Mouse (Mus musculus): Measurements from ENCODE around the gene H6pd. TPM values are rescaled to one million over a fixed set of nuclear protein-coding genes. Genes with fewer than 3 reads are reported as not detected.

Gene H6pd
- polyA plus RNA-seq, 1 experiment: 13.7 TPM

DNA sequence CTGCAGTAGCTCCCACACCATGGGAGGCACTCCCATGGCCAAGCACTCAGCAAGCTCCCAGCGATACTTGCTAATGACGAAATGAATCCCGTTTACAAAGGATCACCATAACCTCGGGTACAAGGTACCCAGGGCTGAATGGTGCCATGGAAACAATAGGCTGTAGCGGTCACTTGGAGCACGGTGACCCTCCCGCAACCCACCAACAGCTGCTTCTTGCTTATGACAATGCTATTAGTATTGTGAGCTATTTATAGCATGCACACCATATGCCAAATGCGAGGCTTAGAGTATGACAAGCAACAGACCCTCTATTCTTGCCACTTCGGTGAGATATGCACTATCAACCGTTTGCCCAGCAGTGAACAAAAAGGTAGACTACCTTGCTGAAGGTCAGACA is 3.6 kb downstream of the H6pd start:
- Histone ChIP-seq H3K9me3 (replicated peaks; ENCODE audit: control insufficient read depth, insufficient read depth, low read length, poor library complexity, severe bottlenecking) (no peaks in the 10 kb centered on the region), H3K4me1 (ENCODE audit: control insufficient read depth, insufficient read depth, low read length) (peaks cover 10% of the 10 kb centered on the region), H3K27ac (ENCODE audit: insufficient read depth, low read length) (no peak overlapping the region), H3K36me3 (ENCODE audit: control insufficient read depth, insufficient read depth, low read length, poor library complexity, severe bottlenecking) (no peaks in the 10 kb centered on the region), H3K27me3 (ENCODE audit: control insufficient read depth, insufficient read depth, low read length, poor library complexity, severe bottlenecking) (no peaks in the 10 kb centered on the region), H3K9ac (ENCODE audit: low read depth, poor library complexity, severe bottlenecking) (no peak overlapping the region), H3K4me3 (ENCODE audit: low read depth, low read length) (no peak overlapping the region)
- TF ChIP-seq POLR2A (IDR thresholded peaks at IDR 0.05; ENCODE audit: insufficient read depth, low read length): no peak
- no peak for TF ChIP-seq EP300 (IDR thresholded peaks at IDR 0.05; ENCODE audit: insufficient read depth, low read depth, low read length)
- no peak for TF ChIP-seq CTCF (IDR thresholded peaks at IDR 0.05; ENCODE audit: low read depth, low read length)

DNA sequence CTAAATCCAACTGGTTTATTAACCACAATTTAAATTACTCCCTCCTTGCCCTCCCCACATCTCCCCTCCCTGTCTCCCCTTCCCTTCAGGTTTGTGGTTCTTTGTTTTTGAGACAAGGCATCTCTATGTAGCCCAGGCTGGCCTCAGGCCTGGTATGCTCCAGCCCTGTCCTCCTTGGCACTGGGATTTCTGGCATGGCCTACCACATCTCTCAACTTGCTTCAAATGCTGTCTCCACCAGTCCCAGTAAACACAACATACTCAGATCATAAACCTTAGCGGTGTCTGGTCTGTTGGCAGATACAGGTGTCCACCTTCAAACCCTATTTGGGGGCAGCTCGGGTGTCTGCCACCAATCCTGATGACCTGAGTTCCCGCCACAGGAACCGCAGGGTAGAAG is 5.2 kb downstream of the H6pd start:
- Histone ChIP-seq H3K27me3 (ENCODE audit: control insufficient read depth, insufficient read depth, low read length, poor library complexity, severe bottlenecking) (no peaks in the 10 kb centered on the region), H3K9ac (ENCODE audit: low read depth, poor library complexity, severe bottlenecking) (no peak overlapping the region), H3K27ac (ENCODE audit: insufficient read depth, low read length) (no peak overlapping the region), H3K4me3 (ENCODE audit: low read depth, low read length) (no peak overlapping the region), H3K4me1 (ENCODE audit: control insufficient read depth, insufficient read depth, low read length) (peaks cover 18% of the 10 kb centered on the region), H3K36me3 (ENCODE audit: control insufficient read depth, insufficient read depth, low read length, poor library complexity, severe bottlenecking) (no peaks in the 10 kb centered on the region), H3K9me3 (replicated peaks; ENCODE audit: control insufficient read depth, insufficient read depth, low read length, poor library complexity, severe bottlenecking) (no peaks in the 10 kb centered on the region)
- no peak for TF ChIP-seq POLR2A (IDR thresholded peaks at IDR 0.05; ENCODE audit: insufficient read depth, low read length)
- TF ChIP-seq CTCF (IDR thresholded peaks at IDR 0.05; ENCODE audit: low read depth, low read length): no peak
- TF ChIP-seq EP300 (IDR thresholded peaks at IDR 0.05; ENCODE audit: insufficient read depth, low read depth, low read length): no peak

DNA sequence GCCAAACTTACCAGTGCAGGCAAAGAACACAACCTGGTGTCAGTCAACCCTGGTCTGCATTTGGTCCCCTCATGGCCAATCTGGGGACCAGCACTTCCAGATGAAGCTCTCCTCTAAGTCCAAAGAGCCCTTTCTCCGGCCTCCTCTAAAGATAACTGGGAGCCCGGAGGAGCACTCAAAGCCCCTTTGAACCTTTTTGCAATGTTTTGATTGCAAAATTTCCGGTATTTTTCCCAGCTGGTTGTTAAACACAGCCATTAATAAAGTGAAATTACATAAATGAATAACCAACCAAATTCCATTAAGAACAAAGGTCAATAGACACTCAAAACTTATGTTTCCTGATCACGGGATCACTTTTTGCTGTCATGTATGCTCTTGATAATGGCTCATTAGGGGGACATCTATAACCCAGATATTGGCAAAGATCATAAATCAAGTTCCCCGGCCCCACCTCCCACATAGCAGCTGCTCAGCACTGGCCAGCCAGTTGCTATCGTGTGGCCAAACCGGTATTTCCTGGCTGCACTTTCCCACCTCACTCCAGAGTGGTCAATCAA is 5.7 kb downstream of the H6pd start:
- Histone ChIP-seq H3K27me3 (ENCODE audit: control insufficient read depth, insufficient read depth, low read length, poor library complexity, severe bottlenecking) (no peaks in the 10 kb centered on the region), H3K4me3 (ENCODE audit: low read depth, low read length) (no peak overlapping the region), H3K9ac (ENCODE audit: low read depth, poor library complexity, severe bottlenecking) (no peak overlapping the region), H3K27ac (ENCODE audit: insufficient read depth, low read length) (no peak overlapping the region), H3K4me1 (ENCODE audit: control insufficient read depth, insufficient read depth, low read length) (peaks cover 18% of the 10 kb centered on the region), H3K36me3 (ENCODE audit: control insufficient read depth, insufficient read depth, low read length, poor library complexity, severe bottlenecking) (no peaks in the 10 kb centered on the region), H3K9me3 (replicated peaks; ENCODE audit: control insufficient read depth, insufficient read depth, low read length, poor library complexity, severe bottlenecking) (no peaks in the 10 kb centered on the region)
- TF ChIP-seq POLR2A (IDR thresholded peaks at IDR 0.05; ENCODE audit: insufficient read depth, low read length) (no peak), EP300 (IDR thresholded peaks at IDR 0.05; ENCODE audit: insufficient read depth, low read depth, low read length) (no peak)

DNA sequence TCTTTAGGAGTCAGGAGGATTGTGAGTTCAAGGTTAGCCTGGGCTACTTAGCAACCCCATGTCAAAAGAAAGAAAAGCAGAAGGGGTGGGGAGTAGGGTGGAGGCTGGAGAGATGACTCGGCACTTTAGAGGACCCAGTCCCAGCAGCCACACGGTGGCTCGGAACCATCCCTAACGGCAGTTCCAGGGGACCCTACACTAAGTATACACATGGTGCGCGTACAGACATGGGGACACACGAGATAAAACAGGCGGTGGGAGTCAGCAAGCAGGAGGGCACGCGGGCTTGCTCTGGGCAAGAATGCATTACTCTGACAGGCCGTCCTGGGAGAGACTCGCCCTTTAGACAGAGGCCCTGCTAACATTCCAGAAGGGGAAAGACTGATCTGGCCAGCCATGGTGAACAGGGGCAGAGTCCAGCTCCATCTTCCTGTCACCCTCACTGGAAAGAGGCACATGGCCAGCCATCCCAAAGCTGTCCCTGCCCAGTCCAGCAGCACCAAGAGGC is 6.7 kb downstream of the H6pd start:
- no peak for TF ChIP-seq CTCF (IDR thresholded peaks at IDR 0.05; ENCODE audit: low read depth, low read length)
- 0 out of 2 replicates have a peak, but pooled peaks have one; percentile 33 for TF ChIP-seq EP300 (IDR thresholded peaks at IDR 0.05; ENCODE audit: insufficient read depth, low read depth, low read length)
- Histone ChIP-seq H3K9me3 (replicated peaks; ENCODE audit: control insufficient read depth, insufficient read depth, low read length, poor library complexity, severe bottlenecking) (no peaks in the 10 kb centered on the region), H3K27me3 (ENCODE audit: control insufficient read depth, insufficient read depth, low read length, poor library complexity, severe bottlenecking) (no peaks in the 10 kb centered on the region), H3K36me3 (ENCODE audit: control insufficient read depth, insufficient read depth, low read length, poor library complexity, severe bottlenecking) (no peaks in the 10 kb centered on the region), H3K27ac (ENCODE audit: insufficient read depth, low read length) (peak overlapping the region; percentile 80), H3K4me1 (ENCODE audit: control insufficient read depth, insufficient read depth, low read length) (peaks cover 18% of the 10 kb centered on the region), H3K4me3 (ENCODE audit: low read depth, low read length) (peak overlapping the region; percentile 25), H3K9ac (ENCODE audit: low read depth, poor library complexity, severe bottlenecking) (peak overlapping the region; percentile 19)

DNA sequence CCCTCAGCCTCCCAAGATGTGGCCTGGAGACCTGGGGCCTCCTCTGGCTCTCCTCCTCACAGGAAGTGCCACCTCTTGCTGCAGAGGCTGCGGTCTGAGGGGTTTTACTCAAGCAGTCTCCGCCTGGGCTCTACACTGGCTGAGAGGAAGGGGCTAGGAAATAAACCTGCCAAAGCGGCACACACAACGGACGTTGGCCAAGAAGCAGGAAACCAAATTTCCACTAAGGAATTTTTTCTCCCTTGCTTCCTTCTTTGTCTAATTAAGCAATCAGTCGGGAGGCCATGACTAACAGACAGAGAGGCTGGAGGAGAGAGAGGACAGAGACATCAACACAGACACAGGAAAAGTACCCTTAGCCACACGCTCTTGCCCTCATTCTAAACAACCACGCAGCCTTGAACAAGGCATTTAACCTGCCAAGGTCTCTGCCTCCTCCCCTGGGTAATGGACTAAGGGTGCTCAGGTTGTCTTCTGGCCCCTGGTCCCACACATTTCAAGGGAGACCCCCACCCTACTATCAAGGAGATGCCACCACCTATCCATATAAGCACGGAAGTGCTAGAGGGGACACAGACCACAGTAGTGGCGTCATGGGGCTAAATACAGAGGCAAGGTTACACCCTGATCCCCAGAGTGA is 7.5 kb downstream of the H6pd start:
- Histone ChIP-seq H3K36me3 (ENCODE audit: control insufficient read depth, insufficient read depth, low read length, poor library complexity, severe bottlenecking) (no peaks in the 10 kb centered on the region), H3K4me3 (ENCODE audit: low read depth, low read length) (no peak overlapping the region), H3K9me3 (replicated peaks; ENCODE audit: control insufficient read depth, insufficient read depth, low read length, poor library complexity, severe bottlenecking) (no peaks in the 10 kb centered on the region), H3K27ac (ENCODE audit: insufficient read depth, low read length) (peak overlapping the region; percentile 80), H3K9ac (ENCODE audit: low read depth, poor library complexity, severe bottlenecking) (peak overlapping the region; percentile 2; the same call in 1 of the 2 replicates), H3K27me3 (ENCODE audit: control insufficient read depth, insufficient read depth, low read length, poor library complexity, severe bottlenecking) (no peaks in the 10 kb centered on the region), H3K4me1 (ENCODE audit: control insufficient read depth, insufficient read depth, low read length) (peaks cover 18% of the 10 kb centered on the region)
- TF ChIP-seq POLR2A (IDR thresholded peaks at IDR 0.05; ENCODE audit: insufficient read depth, low read length): no peak
- TF ChIP-seq CTCF (IDR thresholded peaks at IDR 0.05; ENCODE audit: low read depth, low read length): no peak

DNA sequence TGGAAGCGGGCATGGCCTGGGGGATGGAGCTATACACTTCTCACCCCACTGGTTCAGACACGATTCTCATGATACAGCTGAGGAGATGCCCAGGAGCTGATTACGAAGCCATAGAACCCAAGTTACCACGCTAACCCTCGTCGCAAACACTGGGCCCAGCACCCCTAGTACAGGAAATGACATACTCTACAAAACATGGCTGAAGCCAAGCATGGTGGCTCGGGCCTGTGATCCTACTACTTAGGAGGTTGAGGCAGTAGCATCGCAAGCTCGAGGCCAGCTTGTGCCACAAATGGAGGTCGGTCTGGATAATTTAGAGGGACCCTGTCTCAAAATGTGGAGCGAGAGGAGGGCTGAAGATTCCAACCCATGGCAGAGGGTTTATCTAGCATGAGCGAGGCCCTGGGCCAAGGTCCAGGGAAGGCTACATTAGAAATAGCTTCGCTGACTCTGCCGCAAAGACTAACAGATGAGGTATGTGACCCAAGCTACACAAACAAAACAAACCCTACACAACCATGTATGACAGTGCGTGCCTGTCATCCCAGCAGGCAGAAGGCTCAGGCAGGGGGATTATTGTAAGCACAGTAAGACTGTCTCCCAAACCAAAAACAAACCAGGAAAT is 8.8 kb downstream of the H6pd start:
- H3K9me3 ChIP-seq (replicated peaks; ENCODE audit: control insufficient read depth, insufficient read depth, low read length, poor library complexity, severe bottlenecking): no peaks in the 10 kb centered on the region
- H3K27ac ChIP-seq (ENCODE audit: insufficient read depth, low read length): no peak overlapping the region
- peaks cover 13% of the 10 kb centered on the region for H3K4me1 ChIP-seq (ENCODE audit: control insufficient read depth, insufficient read depth, low read length)
- no peak overlapping the region for H3K4me3 ChIP-seq (ENCODE audit: low read depth, low read length)
- no peaks in the 10 kb centered on the region for H3K27me3 ChIP-seq (ENCODE audit: control insufficient read depth, insufficient read depth, low read length, poor library complexity, severe bottlenecking)
- TF ChIP-seq CTCF (IDR thresholded peaks at IDR 0.05; ENCODE audit: low read depth, low read length): no peak
- TF ChIP-seq POLR2A (IDR thresholded peaks at IDR 0.05; ENCODE audit: insufficient read depth, low read length): no peak
- no peak for TF ChIP-seq EP300 (IDR thresholded peaks at IDR 0.05; ENCODE audit: insufficient read depth, low read depth, low read length)
- H3K36me3 ChIP-seq (ENCODE audit: control insufficient read depth, insufficient read depth, low read length, poor library complexity, severe bottlenecking): no peaks in the 10 kb centered on the region
- H3K9ac ChIP-seq (ENCODE audit: low read depth, poor library complexity, severe bottlenecking): no peak overlapping the region

Measured in ES-Bruce4 (cell line).